Mouse (Mus musculus): ENCODE data around the gene Palm2. TPM values are rescaled to one million over a fixed set of nuclear protein-coding genes. Genes with fewer than 3 reads are reported as not detected.

Palm2 gene
- polyA plus RNA-seq, 1 experiment from 2014 or later: 4.1 TPM

GRCm38 (mm10) chr4:57684676-57685215 is 250.7 kb downstream of the Palm2 start:
- H3K9me3 ChIP-seq: no peaks in the 10 kb centered on the region
- no peak overlapping the region for H3K4me3 ChIP-seq
- DNase-seq (ENCODE audit: low spot score): no peak
- H3K36me3 ChIP-seq (replicated peaks): 0 out of 2 replicates have a peak, but pooled peaks cover under 1% of the 10 kb centered on the region
- WGBS: 74% methylated on average over 12 of the region's 12 CpGs
- H3K4me1 ChIP-seq: peaks cover 42% of the 10 kb centered on the region
- peak overlapping the region; percentile 25; the same call in 1 of the 2 replicates for H3K27ac ChIP-seq (replicated peaks)
- H3K27me3 ChIP-seq (replicated peaks; ENCODE audit: low read depth, poor library complexity, severe bottlenecking): no peaks in the 10 kb centered on the region

GRCm38 (mm10) chr4:57686736-57687135 is 252.7 kb downstream of the Palm2 start:
- Histone ChIP-seq H3K9me3 (no peaks in the 10 kb centered on the region), H3K4me3 (no peak overlapping the region), H3K27me3 (replicated peaks; ENCODE audit: low read depth, poor library complexity, severe bottlenecking) (no peaks in the 10 kb centered on the region), H3K4me1 (peaks cover 41% of the 10 kb centered on the region), H3K36me3 (replicated peaks) (peaks cover 5% of the 10 kb centered on the region; the same call in 1 of the 2 replicates), H3K27ac (replicated peaks) (no peak overlapping the region)
- WGBS: 71% methylated on average over 3 of the region's 3 CpGs
- no peak for DNase-seq (ENCODE audit: low spot score)

- Histone ChIP-seq H3K27me3 (replicated peaks; ENCODE audit: low read depth, poor library complexity, severe bottlenecking) (no peaks in the 10 kb centered on the region), H3K36me3 (replicated peaks) (peaks cover 5% of the 10 kb centered on the region; the same call in 1 of the 2 replicates), H3K9me3 (no peaks in the 10 kb centered on the region), H3K4me1 (peaks cover 38% of the 10 kb centered on the region), H3K4me3 (no peak overlapping the region), H3K27ac (replicated peaks) (no peak overlapping the region)
- WGBS: 88% methylated on average over 3 of the region's 3 CpGs
- DNase-seq (ENCODE audit: low spot score): no peak
Measured at GRCm38 (mm10) chr4:57687583-57687982, 253.5 kb downstream of the Palm2 start.

GRCm38 (mm10) chr4:57688131-57688530 is 254.1 kb downstream of the Palm2 start:
- 71% methylated on average over 9 of the region's 9 CpGs for WGBS
- H3K27me3 ChIP-seq (replicated peaks; ENCODE audit: low read depth, poor library complexity, severe bottlenecking): no peaks in the 10 kb centered on the region

GRCm38 (mm10) chr4:57690001-57690400 is 256.0 kb downstream of the Palm2 start:
- Histone ChIP-seq H3K27me3 (replicated peaks; ENCODE audit: low read depth, poor library complexity, severe bottlenecking) (no peaks in the 10 kb centered on the region), H3K9me3 (no peaks in the 10 kb centered on the region), H3K4me3 (no peak overlapping the region), H3K4me1 (peaks cover 29% of the 10 kb centered on the region), H3K36me3 (replicated peaks) (peaks cover 5% of the 10 kb centered on the region; the same call in 1 of the 2 replicates), H3K27ac (replicated peaks) (no peak overlapping the region)
- 70% methylated on average over 6 of the region's 6 CpGs for WGBS
- no peak for DNase-seq (ENCODE audit: low spot score)

More at GRCm38 (mm10) chr4:57688131-57688530, 254.1 kb downstream of the Palm2 start:
- no peak for DNase-seq (ENCODE audit: low spot score)
- Histone ChIP-seq H3K4me3 (no peak overlapping the region), H3K9me3 (no peaks in the 10 kb centered on the region), H3K4me1 (peaks cover 36% of the 10 kb centered on the region), H3K36me3 (replicated peaks) (peaks cover 5% of the 10 kb centered on the region; the same call in 1 of the 2 replicates), H3K27ac (replicated peaks) (no peak overlapping the region)

GRCm38 (mm10) chr4:57690805-57691204 is 256.8 kb downstream of the Palm2 start:
- H3K27me3 ChIP-seq (replicated peaks; ENCODE audit: low read depth, poor library complexity, severe bottlenecking): no peaks in the 10 kb centered on the region
- H3K27ac ChIP-seq (replicated peaks): 0 out of 2 replicates have a peak overlapping the region, but pooled peaks have one; percentile 4
- no peak overlapping the region for H3K4me3 ChIP-seq
- no peak for DNase-seq (ENCODE audit: low spot score)
- H3K36me3 ChIP-seq (replicated peaks): peaks cover 5% of the 10 kb centered on the region; the same call in 1 of the 2 replicates
- 57% methylated on average over 1 of the region's 1 CpGs for WGBS
- H3K4me1 ChIP-seq: peaks cover 26% of the 10 kb centered on the region
- no peaks in the 10 kb centered on the region for H3K9me3 ChIP-seq

- Histone ChIP-seq H3K36me3 (replicated peaks) (peaks cover 5% of the 10 kb centered on the region; the same call in 1 of the 2 replicates), H3K4me1 (peaks cover 14% of the 10 kb centered on the region), H3K9me3 (no peaks in the 10 kb centered on the region), H3K27ac (replicated peaks) (no peak overlapping the region), H3K4me3 (no peak overlapping the region), H3K27me3 (replicated peaks; ENCODE audit: low read depth, poor library complexity, severe bottlenecking) (no peaks in the 10 kb centered on the region)
- DNase-seq (ENCODE audit: low spot score): no peak
- 87% methylated on average over 5 of the region's 5 CpGs for WGBS
Measured at GRCm38 (mm10) chr4:57694356-57695136, 260.5 kb downstream of the Palm2 start.

GRCm38 (mm10) chr4:57696955-57697354 is 262.9 kb downstream of the Palm2 start:
- DNase-seq (ENCODE audit: low spot score): no peak
- Histone ChIP-seq H3K4me1 (peaks cover 9% of the 10 kb centered on the region), H3K4me3 (no peak overlapping the region), H3K27me3 (replicated peaks; ENCODE audit: low read depth, poor library complexity, severe bottlenecking) (no peaks in the 10 kb centered on the region), H3K27ac (replicated peaks) (no peak overlapping the region), H3K36me3 (replicated peaks) (no peaks in the 10 kb centered on the region), H3K9me3 (no peaks in the 10 kb centered on the region)
- WGBS: 97% methylated on average over 11 of the region's 11 CpGs

- Histone ChIP-seq H3K9me3 (no peaks in the 10 kb centered on the region), H3K4me1 (peaks cover 9% of the 10 kb centered on the region), H3K27me3 (replicated peaks; ENCODE audit: low read depth, poor library complexity, severe bottlenecking) (no peaks in the 10 kb centered on the region), H3K27ac (replicated peaks) (peak overlapping the region; percentile 15; the same call in 1 of the 2 replicates), H3K36me3 (replicated peaks) (no peaks in the 10 kb centered on the region), H3K4me3 (no peak overlapping the region)
- WGBS: 49% methylated on average over 12 of the region's 12 CpGs
- peak; percentile 39 for DNase-seq (ENCODE audit: low spot score)
Measured at GRCm38 (mm10) chr4:57697918-57698611, 264.0 kb downstream of the Palm2 start.

- Histone ChIP-seq H3K36me3 (replicated peaks) (no peaks in the 10 kb centered on the region), H3K9me3 (no peaks in the 10 kb centered on the region), H3K27me3 (replicated peaks; ENCODE audit: low read depth, poor library complexity, severe bottlenecking) (no peaks in the 10 kb centered on the region), H3K4me3 (no peak overlapping the region), H3K27ac (replicated peaks) (no peak overlapping the region), H3K4me1 (peaks cover 13% of the 10 kb centered on the region)
- no peak for DNase-seq (ENCODE audit: low spot score)
- WGBS: 88% methylated on average over 5 of the region's 5 CpGs
Measured at GRCm38 (mm10) chr4:57701576-57701975, 267.5 kb downstream of the Palm2 start.

GRCm38 (mm10) chr4:57703574-57704470 is 269.8 kb downstream of the Palm2 start:
- no peaks in the 10 kb centered on the region for H3K9me3 ChIP-seq
- no peak for DNase-seq (ENCODE audit: low spot score)

More at GRCm38 (mm10) chr4:57703574-57704470, 269.8 kb downstream of the Palm2 start:
- Histone ChIP-seq H3K4me1 (0 out of 2 replicates have a peak, but pooled peaks cover 4% of the 10 kb centered on the region), H3K4me3 (no peak overlapping the region), H3K36me3 (replicated peaks) (no peaks in the 10 kb centered on the region), H3K27ac (replicated peaks) (no peak overlapping the region), H3K27me3 (replicated peaks; ENCODE audit: low read depth, poor library complexity, severe bottlenecking) (no peaks in the 10 kb centered on the region)
- WGBS: 85% methylated on average over 11 of the region's 11 CpGs

All from embryonic facial prominence, embryonic 10.5 days (tissue).